Mouse (Mus musculus) common myeloid progenitor, adult 5-6 weeks (primary cell): Measurements from ENCODE around the gene Pitpnm3. TPM values are rescaled to one million over a fixed set of nuclear protein-coding genes. Genes with fewer than 3 reads are reported as not detected.
"Not testable (repeated sequence)": the region's sequence is repeated elsewhere in the genome, so short reads cannot be mapped to it uniquely, and the experiment has no call there.

Experiments used
- ATAC-seq: replicated peaks from 2 replicates; pipeline ENCODE4 v1.8.0; 2016; ENCODE audit warnings: low read depth, mild to moderate bottlenecking, moderate TSS enrichment, inconsistent platforms; ENCODE audit not compliant: poor library complexity, severe bottlenecking
- total RNA-seq: library from RNA; stranded (forward); fragments of 200-1000, 187-1606 nt; gene quantifications from 2 replicates; pipeline ENCODE4 v1.2.3, GENCODE M21; 2017

The Pitpnm3 gene
- not detected in 2 replicates for total RNA-seq

GRCm38 (mm10) chr11:72135383-72136158 is at the start of gene Pitpnm3:
TSS of gene Pitpnm3 (minus strand) at chr11:72135778.
- ATAC-seq, result no peak

- ATAC-seq, result no peak
These were observed 48.7 kb upstream of the Pitpnm3 start for GRCm38 (mm10) chr11:72184252-72184651.

DNA sequence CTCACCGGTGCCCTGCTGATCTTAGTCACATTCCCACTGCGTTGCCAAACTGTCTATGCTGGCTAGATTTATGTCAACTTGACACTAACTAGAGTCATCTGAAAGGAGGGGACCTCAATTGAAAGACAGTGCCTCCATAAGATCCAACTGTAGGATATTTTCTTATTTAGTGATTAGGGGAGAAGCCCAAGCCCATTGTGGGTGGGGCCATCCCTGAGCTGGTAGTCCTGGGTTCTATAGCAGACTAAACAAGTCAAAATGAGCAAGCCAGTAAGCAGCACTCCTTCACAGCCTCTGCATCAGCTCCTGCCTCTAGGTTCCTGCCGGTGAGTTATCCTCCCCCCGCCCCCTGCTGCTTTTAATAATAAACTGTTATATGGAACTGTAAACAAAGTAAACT is 45.6 kb upstream of the Pitpnm3 start:
- no peak for ATAC-seq

GRCm38 (mm10) chr11:72180556-72180955 is 45.0 kb upstream of the Pitpnm3 start:
- no peak for ATAC-seq

DNA sequence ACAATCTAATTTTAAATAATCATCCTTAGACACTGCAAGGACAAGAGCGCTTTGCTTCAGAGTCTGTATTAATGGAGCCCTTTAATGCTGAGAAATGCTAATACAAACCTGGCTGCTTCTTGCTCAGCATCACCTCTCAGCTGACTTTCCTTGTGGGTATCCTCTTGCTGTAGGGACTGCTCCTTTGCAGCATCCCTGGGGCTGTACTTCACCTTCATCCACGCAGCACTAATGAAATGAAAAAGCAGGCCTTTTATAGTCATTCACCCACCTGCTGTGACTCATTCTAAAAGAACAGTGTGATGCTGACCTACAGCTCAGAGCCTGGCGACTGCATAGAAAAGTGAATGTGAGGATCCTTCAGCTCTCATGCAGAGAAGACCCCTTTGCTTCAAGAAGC is 41.0 kb upstream of the Pitpnm3 start:
- ATAC-seq, result no peak

- no peak for ATAC-seq
These were observed 40.4 kb upstream of the Pitpnm3 start for GRCm38 (mm10) chr11:72175966-72176365.

DNA sequence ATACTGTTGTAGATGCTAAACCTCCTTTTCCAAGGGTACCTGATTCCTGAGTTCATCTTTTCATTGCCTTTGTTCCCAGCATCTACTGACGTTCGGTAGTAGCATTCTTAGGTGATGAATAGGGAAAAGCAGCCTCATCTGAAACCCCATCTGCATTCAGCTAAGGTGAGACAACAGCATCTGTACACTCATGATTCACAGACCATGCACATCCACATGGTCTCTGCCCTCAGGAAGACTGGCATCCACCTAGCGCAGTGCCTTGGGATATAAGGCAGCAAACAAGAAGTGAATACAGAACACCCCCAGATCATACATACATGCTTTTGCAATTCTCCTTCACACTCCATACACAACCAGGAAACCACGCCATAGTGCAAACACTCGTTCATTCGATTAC is 39.1 kb upstream of the Pitpnm3 start:
- no peak for ATAC-seq

GRCm38 (mm10) chr11:72173506-72173905 is 37.9 kb upstream of the Pitpnm3 start:
- ATAC-seq, result no peak

DNA sequence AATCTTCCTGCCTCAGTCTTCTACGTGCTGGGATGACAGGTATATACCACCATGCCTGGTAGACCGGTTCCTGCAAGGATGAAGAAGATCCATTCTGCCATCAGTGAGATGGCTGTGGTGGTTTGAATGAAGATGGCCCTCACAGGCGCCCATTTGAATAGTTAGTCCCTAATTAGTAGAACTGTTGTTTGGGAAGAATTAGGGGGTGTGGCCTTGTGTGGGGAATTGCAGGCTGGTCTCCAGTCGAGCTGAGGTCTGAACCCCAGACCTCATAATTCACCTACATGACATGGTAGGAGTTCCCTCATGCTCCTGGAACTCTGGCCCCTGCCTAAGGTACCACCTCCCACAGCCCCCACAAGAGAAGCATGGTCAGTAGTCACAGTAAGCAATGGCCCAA is 36.3 kb upstream of the Pitpnm3 start:
- ATAC-seq, result not testable (repeated sequence)

- no peak for ATAC-seq
These were observed 34.3 kb upstream of the Pitpnm3 start for GRCm38 (mm10) chr11:72169871-72170270.

DNA sequence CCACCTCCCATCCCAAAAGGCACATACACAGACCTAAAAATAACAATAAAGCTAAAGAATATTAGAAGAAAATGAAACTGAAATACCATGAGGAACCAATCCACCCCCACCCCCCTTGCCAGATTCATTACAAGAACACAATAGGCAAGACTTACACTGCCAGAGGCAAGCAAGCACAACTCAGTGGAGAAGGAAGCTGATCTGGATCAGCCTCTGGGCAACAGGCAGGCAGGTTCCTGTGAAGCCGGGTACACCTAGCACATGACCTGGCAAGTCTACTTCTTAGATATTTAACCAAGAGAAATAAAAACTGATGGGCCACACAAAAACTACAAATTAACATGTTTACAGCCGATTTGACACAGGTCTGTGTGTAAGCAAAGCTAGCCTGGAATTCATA is 27.6 kb upstream of the Pitpnm3 start:
- no peak for ATAC-seq

GRCm38 (mm10) chr11:72156624-72157023 is 21.0 kb upstream of the Pitpnm3 start:
- ATAC-seq, result no peak

DNA sequence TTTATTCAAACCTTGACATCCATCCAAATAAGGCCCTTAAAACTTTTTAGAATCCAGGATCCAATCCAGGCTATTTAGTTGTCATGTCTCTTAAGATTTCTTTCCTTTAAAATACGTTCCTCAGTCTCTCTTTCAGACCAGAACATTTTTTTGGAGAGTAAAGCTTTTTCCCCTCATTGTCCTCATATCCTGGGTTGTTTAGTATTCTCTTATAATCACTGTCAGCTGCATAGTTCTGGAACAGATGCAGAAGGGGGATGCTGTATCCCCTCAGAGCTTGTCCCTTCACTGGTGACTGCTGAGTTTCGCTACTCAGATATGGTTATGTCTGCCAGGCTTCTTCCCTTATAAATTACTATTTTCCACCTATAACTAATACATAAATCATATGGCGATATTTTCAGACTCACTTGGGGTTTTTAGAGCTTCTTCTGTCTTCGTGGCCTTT is 20.4 kb upstream of the Pitpnm3 start:
- no peak for ATAC-seq

DNA sequence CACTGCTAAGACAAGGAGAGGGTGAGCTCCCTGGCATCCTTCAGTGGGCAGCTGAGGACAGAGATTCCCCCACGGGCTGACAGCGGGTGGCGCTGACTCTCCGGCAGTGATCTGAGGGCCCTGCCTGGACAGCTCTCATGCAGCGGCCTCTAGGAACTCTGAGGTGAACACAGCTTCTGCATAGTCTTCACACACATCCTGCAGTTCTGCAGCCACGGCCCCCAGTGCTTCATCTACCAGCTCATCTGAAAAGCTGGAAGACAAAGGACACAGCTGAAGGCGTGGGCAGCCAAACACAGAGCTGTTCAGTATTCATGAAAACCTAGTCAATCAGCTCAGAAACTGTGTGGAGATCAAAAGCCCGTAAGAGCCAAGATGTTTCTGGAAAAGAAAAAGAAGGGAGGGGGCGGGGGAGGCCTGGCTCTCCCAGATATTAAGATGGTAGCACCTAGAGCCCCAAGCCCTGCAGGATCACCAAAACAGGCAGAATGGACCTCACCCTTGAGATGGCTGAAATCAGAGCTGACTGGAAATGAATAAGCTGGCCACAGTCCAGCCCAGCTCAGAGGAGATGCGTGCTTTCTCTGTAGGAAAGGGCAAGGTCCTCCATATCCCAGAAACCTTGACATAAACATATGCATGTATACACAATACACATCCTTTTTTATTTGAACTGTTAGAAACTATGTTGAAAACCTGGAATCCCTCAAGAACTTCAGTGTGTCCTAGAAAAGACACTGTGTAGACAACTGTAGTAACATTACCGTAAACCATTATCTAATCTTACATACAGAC is 19.8 kb upstream of the Pitpnm3 start:
- ATAC-seq, result no peak

DNA sequence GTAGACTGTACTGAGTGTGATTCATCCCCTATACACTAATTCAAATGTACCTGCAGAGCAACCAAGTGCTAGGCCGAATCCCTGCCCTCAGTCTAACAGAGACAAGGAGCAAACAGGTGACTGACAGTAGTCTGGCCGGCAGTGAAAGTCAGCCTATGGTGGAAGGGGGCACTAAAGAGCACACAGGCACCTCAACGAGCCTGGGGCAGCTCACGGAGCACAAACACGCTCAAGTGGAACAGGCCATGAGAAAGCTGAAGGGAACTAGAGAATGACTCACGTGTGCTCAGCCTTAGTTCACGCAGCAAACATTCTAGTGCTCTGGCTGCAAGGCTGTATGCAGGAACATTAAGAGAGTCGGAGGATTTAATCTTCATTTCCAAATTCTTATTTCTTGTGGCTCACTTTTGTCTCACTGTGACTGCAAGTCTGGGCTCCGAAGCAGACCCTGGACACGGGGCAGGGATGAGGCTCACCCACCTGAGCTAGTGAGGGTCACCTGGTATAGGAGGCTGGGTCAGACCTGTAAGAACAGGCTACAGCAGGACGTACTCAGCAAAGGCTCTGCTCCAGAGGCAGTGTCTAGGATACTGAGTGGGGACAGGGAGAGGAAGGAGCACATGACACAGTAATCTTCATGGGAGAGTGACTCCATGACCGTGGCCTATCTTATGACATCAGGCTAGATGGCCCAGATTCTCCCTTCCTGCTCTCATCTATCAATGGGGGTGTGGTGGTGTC is 17.7 kb upstream of the Pitpnm3 start:
- no peak for ATAC-seq

DNA sequence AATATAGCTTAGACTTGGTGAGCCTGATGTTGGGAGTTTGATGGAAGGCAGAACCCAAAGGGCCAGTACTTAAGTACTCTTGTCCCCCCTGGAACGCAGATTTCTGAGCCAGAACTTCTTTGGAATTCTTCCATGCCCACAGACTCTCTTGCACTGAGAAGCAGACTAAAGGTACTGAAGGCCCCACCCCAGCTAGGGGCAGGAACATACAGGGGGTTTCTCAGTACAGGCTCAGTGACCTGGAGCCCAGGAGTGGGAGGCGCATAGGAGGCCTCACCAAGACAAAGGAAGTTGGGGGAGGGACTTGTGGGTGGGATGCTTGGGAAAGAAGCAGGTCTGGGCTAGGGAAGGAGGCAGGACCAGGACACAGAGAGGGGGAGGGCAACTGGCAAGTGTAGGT is 15.5 kb upstream of the Pitpnm3 start:
- no peak for ATAC-seq

GRCm38 (mm10) chr11:72147910-72148309 is 12.3 kb upstream of the Pitpnm3 start:
- no peak for ATAC-seq

- ATAC-seq, result no peak
These were observed 10.3 kb upstream of the Pitpnm3 start for GRCm38 (mm10) chr11:72145877-72146248.

GRCm38 (mm10) chr11:72145182-72145876 is 9.8 kb upstream of the Pitpnm3 start:
- 0 out of 2 replicates have a peak, but pooled peaks have one; percentile 52 for ATAC-seq

DNA sequence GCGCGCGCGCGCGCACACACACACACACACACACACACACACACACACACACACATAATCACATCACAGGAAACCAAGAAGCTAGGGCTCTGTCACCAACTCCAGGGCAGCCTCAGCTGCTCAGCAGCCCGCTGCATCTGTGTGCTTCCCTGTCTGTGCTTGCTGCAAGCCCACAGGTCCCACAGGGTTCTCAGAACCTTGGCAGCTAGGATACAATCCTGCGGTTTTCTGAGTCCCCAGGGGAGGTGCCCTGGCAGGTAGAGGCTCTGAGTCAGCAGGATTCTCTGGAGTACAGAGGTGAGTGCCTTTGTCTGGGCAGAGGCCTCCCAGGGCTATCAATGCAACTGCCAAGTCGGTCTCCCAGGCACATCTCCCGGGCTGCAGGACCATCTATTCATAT is 7.3 kb upstream of the Pitpnm3 start:
- no peak for ATAC-seq
